Mouse (Mus musculus) frontal cortex, postnatal 25 days (tissue): ENCODE measurements at regions not wholly inside any gene's neighbourhood (a gene's known extent, or its start where the extent isn't known, plus 50 kb on each side); places are given as distances from the start of the nearest gene placed in this dataset.
A peak's percentile ranks its signal among the peaks of the same experiment; 100 is the strongest.

Source experiments
- DNase-seq, 2 experiments: peaks; one replicate each; pipeline ENCODE4 v3.0.0; 2022; ENCODE audit warnings: low spot score in 2 of 2

DNA sequence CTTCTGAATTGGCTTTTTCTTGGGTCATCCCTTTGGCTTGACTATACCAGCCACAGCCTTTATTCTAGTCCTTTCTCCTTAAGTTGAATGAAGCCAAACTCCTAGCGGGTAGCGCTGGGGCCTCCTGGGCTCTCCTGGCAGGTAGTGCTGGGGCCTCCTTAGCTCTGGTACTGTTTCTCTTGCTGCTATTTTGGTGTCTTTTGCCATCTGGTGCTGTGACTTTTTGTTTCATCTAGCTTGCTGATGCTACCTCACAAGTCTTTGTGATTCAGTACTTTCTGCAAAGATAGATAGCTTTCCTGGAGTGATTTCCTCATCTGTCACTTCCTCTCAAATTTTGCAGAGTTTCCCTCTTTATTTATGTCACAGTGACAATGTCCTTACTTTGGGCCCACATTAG is 90.1 kb downstream of the Tmem200c start:
- no peak for DNase-seq

DNA sequence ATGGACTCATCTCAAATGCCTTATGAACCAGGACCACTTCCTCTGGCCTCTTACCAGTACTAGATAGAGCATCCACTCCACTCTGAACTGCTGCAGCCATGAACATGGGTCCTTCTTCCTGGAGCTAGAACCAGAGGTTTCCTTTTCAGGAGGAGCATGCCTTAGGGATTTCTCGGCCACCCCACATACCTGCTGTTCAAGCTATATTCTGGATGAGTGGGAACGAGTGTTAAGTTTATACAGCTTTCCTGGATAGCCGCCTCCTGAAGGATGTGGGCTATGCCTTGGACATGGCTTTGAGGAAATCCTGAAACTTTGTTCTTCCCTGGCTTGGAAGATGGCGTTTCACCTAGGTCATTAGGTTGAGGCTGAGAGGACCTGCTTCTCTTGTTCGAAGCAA is 91.8 kb downstream of the Tmem200c start:
- DNase-seq = peak in 1 of 2 experiments; percentile 4

DNA sequence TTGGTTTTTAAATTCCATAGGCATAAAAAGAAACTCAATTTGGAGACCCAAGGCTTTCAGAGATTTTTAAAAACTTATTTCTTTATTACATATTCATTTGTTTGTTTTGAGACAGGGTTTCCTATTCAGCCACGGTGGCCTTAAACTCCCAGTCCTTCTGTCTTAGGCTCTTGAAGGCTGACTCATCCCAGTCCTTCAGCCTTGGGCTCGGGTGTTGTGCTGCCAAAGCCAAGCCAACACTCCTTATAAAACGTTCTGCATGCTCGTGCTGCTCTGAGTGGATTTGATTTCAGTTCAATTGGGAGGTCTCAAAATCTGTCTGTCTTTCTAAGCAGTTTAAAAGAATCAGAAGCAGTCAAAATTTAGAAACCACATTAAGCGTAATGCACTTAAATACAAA is 96.8 kb downstream of the Tmem200c start:
- no peak for DNase-seq

DNA sequence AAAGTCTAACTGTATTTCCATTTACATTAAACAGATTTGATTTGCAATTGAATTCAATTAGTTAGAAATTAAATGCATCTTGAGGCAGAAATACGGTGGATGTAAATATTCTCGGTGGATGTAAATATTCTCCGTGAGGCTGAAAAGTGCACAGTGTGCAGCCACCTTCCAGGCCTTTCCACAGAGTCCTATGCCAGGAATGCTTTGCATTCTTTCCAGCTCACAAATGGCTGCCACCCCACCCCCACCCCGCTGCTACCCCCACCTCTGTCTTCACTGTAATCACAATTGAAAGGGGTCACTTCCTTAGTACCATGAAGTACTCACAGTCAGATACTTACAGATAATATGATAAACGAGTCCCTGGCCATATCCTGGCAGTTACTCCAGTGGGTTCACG is 101.0 kb downstream of the Tmem200c start:
- DNase-seq = no peak

DNA sequence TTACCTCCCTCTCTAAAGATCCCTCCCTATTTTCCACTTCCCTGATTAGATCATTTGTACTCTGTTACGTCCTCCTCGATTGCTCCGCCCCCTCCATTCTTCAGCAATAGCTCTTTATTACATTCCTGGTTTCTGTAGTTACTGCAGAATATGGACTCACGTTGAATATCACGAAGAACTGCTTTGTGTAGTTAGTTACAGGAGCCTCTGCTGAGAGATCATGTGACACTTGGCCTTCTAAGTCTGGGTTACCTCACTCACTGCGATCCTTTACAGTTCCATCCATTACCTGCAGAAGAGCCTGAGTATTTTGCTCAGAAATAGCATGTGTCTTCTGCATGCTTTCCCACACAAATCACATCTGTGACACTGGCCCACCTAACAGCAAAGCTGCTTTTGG is 102.3 kb downstream of the Tmem200c start:
- no peak for DNase-seq

DNA sequence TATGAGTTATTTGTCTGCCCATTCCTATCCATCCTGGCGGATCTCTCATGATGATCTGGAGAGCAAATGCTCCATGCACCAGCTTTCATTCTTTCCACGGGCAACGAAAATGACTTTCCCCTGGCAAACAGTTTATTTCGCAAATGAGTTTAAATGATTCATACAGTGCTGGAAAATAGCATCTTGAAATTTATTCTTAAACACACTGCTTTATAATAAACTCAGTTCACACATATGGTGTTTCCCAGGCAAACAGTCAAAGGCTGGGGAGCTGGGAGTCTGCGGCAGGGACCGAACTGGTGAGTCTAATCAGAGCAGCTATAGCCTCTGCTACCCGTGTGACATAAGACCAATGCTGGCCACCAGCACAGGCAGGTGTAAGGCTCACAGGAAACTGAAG is 106.8 kb downstream of the Tmem200c start:
- no peak for DNase-seq

DNA sequence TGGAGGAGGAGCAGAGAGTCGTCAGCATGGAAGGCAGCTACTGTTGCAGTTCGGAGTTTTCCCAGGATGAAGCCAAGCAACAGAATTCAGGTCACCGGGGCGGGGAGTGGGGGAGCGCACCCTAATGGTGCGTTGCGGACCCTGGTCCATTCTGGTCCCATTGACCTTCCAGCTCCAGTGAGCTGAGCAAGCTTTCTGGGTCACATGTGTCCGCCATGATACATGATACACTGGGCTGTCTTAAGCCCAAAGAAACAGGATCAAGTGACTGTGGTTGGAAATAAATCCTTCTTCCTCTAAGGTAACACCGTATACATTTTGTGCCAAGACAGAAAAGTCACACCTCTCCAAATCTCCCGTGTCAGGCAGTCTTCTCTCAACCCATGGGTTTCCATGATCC is 107.6 kb downstream of the Tmem200c start:
- DNase-seq = no peak

DNA sequence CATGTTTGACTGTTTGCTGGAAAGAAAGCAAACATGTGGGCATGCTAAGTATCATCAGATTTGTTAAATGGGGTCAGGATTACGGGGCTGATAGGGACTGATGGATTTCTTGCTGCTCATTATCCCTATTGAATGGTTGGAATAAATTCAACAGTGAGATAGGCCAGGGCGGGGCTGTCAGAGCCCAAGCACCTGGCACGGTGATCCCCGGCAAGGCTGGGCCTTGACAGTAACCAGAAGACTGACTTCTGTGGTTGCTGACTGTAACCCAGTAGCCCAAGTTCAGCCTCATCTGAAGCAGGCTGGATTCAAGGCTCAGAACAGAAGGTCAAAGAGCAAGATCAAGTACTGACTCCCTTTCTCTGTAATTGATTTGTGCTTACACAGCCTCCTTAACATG is 109.6 kb downstream of the Tmem200c start:
- DNase-seq = no peak

DNA sequence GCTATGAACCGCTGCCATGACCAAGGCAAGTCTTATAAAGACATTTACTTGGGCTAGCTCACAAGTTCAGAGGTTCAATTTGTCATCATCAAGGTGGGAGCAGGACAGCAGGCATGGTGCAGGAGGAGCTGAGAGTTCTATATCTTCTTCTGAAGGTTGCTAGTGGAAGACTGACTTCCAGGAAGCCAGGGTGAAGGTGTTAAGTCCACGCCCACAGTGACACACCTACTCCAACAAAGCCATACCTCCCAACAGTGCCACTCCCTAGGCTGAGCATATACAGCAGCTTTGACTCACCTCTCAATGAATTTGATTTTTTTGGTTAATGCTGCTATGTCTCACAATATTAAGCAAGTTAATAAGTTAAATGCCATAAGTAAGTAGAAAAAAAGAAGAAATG is 119.2 kb upstream of the Epb41l3 start:
- no peak for DNase-seq

DNA sequence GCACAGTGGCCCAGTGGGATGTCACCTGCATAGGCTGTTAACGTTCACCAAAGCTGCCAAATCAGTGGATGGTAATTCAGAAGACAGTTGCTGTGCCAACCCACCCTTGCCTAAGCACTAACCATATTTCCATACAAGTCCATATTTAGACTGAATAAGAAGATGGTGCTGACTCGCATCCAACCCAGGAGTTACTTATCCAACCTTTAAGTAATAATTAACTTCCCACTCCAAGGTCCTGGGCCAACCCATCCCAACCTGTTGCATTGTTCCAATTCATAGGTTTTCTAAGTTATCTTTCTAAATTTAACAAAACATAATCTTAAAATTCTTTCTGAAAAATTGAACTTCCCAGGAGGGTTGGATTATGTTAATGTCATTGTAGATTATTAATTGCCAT is 114.3 kb upstream of the Epb41l3 start:
- no peak for DNase-seq

DNA sequence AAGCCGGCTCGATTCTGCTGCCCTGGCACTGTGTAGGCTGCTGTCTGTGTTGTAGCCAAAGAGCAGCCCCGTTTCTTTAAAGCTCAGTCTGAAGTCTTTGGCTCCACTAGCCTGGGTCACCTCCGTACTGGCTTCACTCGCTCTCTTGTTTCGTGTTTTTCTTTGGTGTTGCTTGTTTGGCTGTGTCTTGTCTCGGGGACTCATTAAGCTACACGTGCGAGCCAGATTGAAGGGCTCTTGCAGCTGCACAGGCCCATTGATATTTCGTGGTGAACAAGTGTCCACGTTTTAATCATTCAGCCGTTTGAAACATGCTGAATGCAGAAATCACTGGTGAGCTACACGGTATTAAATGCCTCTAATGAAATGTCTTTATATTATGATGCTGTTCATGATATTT is 99.9 kb upstream of the Epb41l3 start:
- DNase-seq = no peak

DNA sequence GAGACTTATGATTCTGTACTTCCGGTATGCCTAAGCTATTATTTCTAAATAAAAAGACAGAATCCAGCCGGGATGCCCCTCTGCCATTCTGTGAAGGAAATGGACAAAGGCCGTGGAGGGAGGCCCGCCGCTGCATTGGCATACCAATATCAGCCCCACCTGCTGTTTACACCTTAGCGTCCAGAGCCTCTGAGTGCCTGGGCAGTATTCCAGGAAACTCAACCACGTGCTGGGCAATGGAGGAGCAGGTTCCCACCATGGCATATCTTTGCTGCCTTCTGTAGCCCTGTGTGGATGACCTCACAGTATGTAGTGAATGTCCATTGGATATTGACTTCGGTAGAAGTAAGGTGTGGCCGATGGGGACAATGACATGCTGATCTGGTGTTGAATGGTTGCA is 97.3 kb upstream of the Epb41l3 start:
- no peak for DNase-seq

DNA sequence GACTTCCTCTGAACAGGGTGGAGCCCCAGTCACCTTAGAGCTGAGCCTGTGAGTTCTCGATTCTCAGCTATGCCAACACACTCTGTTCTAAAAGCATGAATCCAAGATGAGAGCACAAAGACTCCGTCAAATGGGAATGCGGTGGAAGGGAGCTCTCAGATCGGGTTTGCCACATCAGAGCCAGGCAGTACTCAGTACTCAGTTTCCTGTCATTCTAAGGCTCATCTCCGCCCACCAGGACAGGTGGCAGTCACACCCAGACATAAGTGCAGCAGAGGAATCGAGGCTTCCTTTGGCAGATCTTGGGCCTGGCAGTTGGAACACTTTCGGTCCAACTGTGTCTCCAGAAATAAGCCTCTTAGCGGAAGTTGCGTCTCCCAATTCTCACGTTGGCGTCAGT is 94.4 kb upstream of the Epb41l3 start:
- no peak for DNase-seq

DNA sequence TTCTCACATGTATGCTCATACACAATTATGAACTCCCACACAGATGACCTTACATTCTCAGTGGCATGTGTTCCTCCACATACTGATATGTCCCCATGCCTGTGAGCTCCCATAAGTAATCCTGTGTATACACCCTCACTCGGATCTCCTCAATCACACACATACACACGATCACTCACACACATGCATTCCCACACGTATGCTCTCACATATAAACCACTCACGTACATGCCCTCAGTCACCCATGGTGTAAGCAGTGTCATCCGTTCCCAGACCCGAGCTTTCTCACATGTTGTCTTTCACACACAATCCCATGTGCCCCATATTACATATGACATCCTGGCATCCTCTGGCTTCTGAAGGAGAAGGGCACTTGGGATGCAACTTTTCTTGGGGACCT is 93.4 kb upstream of the Epb41l3 start:
- DNase-seq = no peak

DNA sequence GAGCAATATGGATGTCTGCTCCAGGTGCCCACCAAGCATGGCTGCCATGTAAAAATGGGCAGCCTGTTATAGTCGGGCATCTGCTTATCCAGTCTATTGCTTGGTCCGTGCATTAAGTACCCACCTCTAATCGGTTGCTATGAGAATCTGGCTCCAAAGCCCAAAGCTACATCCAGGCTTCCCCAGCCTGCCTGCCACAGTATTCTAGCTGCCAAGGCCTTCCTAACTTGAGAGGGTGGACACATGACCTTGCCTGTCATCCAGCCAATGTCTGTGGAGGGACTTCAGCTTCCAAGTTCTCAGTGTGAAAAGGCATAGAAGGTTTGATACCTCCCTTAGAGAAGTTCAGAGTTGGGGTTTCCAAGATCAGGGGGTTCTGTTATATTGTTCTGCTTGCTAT is 75.6 kb upstream of the Epb41l3 start:
- no peak for DNase-seq

DNA sequence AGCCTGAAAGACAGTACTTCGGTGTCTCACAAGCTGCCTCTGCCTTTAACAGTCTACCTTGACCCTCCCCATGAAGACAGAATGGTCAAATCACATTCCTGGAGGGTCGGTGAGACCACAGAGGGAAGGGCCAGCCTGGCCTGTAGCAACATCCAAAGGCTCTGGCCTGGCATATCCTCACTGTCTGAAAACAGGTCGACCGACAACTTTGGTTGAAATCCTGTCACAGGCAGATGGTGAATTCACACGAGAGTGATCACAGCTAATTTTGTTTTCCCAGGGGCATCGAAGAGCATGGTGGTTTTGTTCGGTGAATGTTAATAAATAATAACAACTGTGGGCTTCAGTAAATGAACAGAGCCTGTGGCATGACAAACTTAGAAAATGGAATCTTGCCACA is 71.4 kb upstream of the Epb41l3 start:
- no peak for DNase-seq

DNA sequence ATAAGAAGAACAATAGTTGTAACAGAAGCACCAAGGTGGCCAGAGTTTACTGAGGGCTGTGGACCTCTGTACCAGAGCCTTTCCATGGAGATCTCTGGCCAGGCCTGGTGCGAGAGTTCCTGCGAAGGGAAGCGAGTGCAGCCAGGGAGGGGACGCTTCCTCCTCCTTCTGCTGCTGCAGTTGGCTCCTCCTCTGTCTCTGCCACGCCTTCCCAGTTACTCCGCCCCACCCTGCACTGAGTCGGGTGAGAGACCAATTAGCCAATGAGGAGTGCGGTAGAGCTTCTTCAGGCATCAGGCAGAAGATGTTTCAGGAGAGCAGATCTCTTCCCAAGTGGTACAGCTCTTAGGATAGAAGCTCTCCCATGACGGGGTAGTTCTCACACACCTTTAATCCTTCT is 69.2 kb upstream of the Epb41l3 start:
- DNase-seq = no peak
